In the genomic region with DNA sequence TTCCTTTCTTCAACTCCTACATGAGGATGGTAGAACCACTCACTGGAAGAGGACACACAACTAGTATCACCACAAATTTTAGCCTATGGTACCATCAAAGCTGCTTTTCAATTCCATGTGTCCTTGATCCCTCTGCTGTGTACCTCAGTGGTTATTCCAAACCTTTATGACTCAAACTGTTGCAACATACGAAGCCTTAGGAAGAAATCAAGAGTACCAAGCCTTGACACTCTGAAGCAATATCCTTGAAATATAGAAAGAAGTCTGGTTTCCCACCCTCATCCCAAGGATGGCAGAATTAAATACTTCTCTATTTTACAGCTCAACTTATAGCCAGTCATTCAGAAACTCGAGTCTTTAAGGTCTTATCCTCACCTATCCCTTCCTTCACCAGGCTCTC, we compare ENCODE assay signal across 18 mouse cellular contexts. TPM values are rescaled to one million over a fixed set of nuclear protein-coding genes. Genes with fewer than 3 reads are reported as not detected.
"Had no signal": no experiment of that assay in that cellular context is flagged by ENCODE, and none has a peak within 500 bp of the region (broad histone marks: within the 10 kb centered on the region; RNA-seq: fewer than 3 reads in every experiment).

No protein-coding gene starts in this region.

- H3K27ac ChIP-seq: intestine, embryonic 15.5 days; layer of hippocampus, adult 2 months; limb, embryonic 13.5 days; midbrain, embryonic 13.5 days; neural tube, embryonic 12.5 days; stomach, embryonic 15.5 days had no signal

- H3K4me3 ChIP-seq: intestine, embryonic 15.5 days; layer of hippocampus, adult 2 months; limb, embryonic 13.5 days; midbrain, embryonic 13.5 days; neural tube, embryonic 12.5 days; stomach, embryonic 15.5 days had no signal

- DNase-seq: kidney, adult 18-20 months; kidney, postnatal 10 days; kidney, postnatal 4 days; left cerebral cortex, postnatal 4 days; lung, adult 18-20 months; right cerebral cortex, postnatal 4 days; spleen, adult 18-20 months; thymus, adult 2 months; thymus, postnatal 36 days had no signal

- H3K27me3 ChIP-seq: intestine, embryonic 15.5 days; neural tube, embryonic 12.5 days; stomach, embryonic 15.5 days had no signal

- H3K36me3 ChIP-seq: intestine, embryonic 15.5 days; limb, embryonic 13.5 days; neural tube, embryonic 12.5 days; stomach, embryonic 15.5 days had no signal

- ATAC-seq: intestine, embryonic 15.5 days; midbrain, embryonic 13.5 days had no signal

- H3K9me3 ChIP-seq: intestine, embryonic 15.5 days; limb, embryonic 13.5 days; midbrain, embryonic 13.5 days; neural tube, embryonic 12.5 days; stomach, embryonic 15.5 days had no signal

- H3K4me2 ChIP-seq: intestine, embryonic 15.5 days; limb, embryonic 13.5 days; midbrain, embryonic 13.5 days; neural tube, embryonic 12.5 days; stomach, embryonic 15.5 days had no signal

- H3K4me1 ChIP-seq: intestine, embryonic 15.5 days; neural tube, embryonic 12.5 days had no signal

- H3K9ac ChIP-seq: intestine, embryonic 15.5 days; limb, embryonic 13.5 days; midbrain, embryonic 13.5 days; neural tube, embryonic 12.5 days; stomach, embryonic 15.5 days had no signal

RNA-seq across cellular contexts. Expression of gene Gm43064, which starts 13.0 kb away (rescaled TPM):
- polyA plus RNA-seq: intestine, embryonic 15.5 days; midbrain, embryonic 13.5 days had no signal

RNA-seq across cellular contexts. Expression of gene Bcl2l15, which starts 36.0 kb away (rescaled TPM):
- polyA plus RNA-seq: kidney, embryonic 14.5 days; lung, embryonic 16.5 days; midbrain, postnatal 0 days; neural tube, embryonic 12.5 days had no signal
